Mouse (Mus musculus): ENCODE results near the gene Pofut2.
A peak's percentile ranks its signal among the peaks of the same experiment; 100 is the strongest.

Gene Pofut2

DNA sequence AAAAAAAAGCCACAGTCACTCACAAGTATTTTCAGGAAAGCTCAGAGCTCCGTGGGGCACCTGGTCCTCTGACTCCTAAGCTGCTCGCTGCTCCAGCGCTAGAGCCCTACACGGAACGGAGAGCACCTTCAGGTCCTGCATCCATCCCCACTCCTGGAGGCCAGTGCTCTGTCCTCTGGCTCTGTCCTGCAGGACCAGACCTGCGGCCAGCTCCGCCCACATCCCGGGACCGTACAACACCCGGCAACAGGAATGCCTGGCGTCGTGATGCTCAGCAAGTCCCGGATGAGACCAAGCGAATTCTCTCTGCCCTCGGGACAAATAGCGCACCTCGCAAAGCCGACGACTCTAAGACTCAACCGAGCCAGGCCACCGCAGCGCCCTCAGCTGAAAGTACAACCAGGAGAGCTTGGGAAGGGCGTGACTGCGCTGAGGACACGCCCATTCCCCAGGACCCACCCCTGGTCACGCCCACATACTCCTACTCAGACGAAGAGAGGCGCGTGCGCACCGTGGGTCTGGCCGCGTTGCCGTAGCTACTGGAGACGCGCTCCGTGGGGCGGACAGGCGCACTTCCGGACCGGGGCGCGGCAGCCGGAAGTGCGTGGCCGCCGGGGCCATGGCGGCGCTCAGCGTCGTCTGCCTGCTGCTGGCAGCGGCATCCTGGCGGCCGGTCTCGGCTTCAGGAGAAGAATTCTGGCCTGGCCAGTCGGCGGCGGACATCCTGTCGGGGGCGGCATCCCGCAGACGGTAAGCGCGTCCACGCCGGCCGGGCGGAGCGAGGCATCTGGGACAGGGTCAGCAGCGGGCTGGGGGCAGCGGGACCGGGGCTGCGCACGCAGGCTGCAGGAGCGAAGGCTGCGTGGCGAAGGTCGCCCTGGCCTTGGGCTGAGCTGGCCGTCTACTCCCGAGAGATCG is at the start of gene Pofut2:
TSS of gene Pofut2 (plus strand) at position 515 of the 918 bp plus-strand sequence.
- peak; percentile 93 for DNase-seq (ENCODE audit: low spot score)

DNA sequence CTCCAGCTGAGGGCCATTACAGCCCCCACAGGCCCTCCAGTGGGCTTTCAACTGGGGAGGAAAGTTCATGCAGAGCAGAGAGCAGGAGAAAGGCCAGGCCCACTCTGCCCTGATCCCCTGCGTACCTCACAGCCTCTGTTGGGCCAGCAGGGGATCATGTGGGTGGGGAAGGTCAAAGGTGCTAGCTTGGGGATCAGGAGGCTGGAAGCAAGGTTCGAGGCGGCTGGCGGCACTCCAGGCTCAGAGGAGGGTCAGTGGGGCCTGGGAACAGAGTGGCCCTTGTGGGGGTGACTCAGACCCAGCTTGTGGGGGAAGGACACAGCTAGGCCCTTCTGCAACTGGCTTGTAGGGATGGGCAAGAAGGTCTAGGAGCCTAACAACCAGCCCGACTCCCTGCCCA is 49.8 kb upstream of the Pofut2 start:
- no peak for DNase-seq (ENCODE audit: low spot score)

DNA sequence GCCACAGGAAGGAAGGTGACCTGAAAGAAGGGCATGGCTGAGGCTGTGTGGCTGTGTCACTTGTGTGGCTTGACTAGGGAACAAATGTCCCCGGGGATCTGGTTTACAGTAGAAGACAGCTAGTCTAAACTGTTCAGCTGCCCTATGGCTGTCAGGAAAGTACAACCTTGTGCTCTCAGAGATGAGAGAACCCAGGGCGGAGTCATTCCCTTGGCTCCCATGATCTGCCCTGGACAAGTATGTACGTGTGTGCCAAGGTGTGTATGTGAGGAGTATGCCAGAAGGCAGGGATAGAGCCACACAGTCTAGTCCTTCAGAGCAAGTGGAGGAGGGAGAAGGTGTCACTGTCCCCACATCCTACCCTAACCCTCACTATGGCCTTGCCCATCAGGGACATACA is 48.4 kb upstream of the Pofut2 start:
- DNase-seq (ENCODE audit: low spot score), result no peak

DNA sequence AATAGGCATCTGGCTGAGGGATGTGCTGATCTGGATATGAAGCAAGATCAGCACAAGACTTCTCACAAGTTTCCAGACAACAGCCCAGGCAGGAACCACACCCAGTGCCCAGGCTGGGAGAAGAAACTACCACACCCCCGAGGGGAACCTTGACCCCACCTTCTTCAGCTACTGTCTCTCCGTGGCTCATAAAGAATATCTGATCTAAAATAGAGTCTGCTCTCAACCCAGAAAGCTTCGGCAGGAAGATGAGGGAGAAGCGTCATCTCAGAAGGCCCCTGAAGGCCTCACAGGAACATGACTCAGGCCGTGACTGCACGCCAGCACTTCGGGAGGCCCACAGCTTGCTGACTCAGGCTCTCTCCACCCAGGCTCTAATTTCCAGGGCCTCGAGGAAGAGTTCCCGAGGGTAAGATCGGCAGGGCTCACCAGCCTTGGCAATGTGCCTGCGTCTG is 47.9 kb upstream of the Pofut2 start:
- DNase-seq (ENCODE audit: low spot score), result peak; percentile 59

DNA sequence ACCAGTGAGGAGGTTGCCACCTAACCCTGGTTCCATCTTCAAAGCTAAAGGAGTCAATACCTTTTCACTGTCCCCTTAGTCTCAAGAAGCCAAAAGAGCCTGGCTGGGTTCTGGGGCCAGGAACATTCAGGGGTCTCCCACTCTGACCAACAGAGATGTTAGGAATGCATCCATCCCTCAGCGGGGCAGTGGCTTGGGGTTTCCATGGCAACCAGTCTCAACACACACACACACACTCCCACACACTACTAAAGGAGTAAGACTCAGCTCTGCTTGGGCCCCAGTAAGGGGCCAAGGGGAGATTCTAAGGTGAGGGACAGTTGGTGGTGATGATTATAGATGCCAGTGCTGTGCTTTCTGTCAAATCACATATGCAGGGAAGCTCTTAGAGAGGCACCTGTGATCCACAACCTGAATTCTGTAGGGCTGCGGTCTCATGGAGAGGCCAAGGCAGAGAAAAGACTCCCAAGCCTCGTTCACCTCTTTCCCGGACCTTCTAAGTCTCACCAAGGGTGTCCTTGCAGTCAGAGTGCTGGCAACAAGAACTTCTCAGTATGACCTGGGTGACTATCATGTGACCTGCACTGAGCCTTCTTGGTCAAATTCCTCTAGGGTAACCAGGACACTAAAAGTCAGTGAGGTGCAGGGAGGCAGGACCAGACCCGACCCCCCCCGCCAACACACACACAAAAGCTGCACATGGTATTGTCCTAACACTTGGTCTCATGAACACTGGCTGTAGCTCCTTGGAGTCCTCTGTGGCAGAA is 46.5 kb upstream of the Pofut2 start:
- no peak for DNase-seq (ENCODE audit: low spot score)

DNA sequence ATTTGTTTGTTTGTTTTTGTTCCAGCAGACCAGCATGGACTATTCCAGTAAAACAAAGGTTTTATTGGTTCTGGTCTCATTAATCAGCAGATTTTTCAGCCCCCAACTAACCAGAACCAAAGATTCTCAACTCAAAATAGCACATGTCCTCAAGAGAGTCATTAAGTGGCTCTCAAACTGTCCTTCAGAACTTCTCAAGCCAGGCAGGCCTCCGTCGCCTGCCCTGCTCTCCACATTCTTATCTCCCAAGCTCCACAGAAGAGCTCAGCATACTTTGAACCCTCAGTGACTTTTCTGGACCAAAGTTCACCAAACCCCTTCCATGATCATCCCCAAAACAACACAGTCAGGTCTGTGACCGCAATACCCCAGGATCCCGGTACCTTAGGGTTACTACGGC is 45.5 kb upstream of the Pofut2 start:
- DNase-seq (ENCODE audit: low spot score), result no peak

DNA sequence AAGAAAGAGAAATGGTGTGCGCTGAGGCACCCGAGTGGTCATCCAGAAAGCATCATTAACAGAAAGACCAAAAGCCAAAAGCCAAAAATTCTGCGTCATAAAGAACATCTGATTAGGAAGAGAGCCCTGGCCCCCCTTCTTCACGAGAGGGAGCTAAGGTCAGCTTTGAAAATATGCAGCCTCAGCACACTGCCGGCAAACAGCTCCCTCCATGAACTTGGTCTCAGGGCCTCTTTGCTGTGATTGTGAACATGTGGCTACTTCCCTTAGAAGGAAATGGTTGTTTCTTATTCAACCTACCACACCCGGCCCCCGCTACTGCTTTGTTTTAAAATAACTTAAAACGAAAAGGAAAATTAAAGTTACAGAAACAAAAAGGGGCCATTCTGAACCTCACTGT is 44.4 kb upstream of the Pofut2 start:
- DNase-seq (ENCODE audit: low spot score), result no peak

DNA sequence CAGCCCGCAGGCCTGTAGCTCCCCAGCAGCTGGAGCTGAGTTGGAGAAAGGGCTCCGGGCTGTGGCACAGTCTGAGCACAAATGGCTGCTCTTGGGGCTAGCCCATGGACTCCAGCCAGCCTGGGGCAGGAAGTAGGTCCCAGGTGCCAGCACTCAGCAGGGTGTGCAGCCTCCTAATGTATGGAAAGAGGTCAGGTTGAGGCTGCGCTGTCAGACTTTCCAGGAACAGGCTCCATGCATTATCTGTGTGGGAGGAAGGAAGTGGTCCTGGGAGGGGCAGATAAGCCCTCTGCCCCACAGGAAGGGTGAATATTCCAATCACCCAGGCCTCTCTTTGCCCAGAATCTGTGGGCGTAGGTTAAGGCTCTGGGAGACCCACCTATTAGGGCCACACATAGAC is 43.4 kb upstream of the Pofut2 start:
- DNase-seq (ENCODE audit: low spot score), result no peak

DNA sequence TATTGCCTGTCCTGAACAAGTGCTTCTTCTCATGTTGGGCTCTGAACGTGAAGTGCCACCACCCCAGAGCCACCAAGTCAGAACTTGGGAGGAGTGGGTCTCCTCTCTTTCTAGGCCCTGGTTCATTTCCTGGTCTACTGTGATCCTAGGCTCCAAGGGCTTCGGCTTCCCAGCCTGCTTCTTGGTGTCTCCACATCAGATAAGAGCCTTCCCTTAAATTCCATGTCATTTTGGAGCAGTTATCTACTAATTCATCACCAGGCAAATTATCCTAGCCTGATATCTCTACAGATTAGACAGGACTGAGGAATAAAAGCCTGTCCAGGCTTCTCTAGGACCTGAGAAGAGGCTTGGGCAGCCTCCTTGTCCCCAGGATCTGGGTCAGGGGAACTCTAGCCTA is 42.7 kb upstream of the Pofut2 start:
- DNase-seq (ENCODE audit: low spot score), result no peak

DNA sequence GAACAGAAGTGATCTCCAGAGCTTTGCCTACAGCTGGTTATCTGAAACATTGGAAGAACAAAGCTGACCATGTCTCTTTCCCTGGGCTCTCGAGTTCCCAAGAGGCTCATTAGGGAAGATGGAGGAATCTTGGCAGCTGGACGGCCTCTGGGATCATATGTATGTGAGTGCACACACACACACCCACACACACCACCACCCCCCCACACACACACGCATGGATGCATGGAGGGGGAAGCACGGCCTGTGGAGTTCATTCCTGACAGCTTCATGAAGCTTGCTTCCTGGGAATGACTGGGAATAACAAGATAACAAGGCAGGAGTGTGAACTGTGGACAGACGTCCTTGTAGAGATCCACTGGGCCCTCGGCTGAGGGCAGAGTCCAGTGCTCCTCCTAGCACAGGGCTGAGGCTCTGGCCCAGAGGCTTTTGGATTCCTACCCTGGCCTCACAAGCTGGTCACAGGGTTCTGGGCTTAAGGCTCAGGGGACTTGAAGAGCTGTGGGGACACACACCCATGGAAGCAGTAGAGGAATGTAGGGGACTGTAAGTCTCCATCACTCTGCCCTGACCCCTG is 41.8 kb upstream of the Pofut2 start:
- DNase-seq (ENCODE audit: low spot score), result no peak

DNA sequence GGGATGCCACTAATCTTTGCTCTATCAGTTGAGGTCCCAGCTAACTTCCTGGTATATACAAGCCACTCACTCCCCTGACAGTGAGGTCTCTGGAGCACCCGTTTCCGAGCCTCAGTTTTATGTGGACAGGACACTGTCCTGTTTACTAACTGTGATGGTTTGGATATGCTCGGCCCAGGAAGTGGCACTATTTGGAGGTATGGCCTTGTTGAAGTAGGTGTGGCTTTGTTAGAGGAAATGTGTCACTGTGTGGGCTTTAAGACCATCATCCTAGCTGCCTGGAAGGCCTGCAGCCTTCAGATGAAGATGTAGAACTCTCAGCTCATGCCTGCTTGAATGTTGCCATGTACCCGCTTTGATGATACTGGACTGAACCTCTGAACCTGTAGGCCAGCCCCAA is 41.0 kb upstream of the Pofut2 start:
- DNase-seq (ENCODE audit: low spot score), result no peak

DNA sequence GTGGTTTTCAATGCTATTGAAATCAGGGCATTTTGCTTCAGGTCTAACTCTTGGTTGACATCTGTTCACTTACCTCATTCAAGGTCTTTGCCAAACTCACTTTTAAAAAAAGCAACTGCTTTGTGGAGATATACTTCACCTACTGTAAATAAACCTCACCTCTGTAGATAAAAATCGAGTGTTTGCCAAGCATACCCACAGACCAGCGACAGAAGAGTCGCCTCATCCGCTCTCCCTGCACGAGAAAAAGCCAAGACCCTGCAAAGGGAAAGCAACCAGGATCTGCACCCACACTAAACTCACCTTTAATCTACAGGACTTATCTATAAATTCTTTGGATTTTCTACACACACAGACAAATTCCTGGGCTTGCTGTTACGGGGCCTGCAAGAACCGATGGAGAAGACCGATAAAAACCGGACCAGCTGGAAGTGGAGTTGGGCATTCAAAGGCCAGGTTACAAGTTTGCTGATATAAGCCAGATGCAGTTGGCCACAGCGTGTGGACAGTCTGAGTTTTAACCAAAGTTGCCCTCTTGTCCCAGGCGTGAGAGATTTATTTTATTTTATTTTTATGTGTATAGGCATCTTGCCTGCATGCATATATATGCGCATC is 39.5 kb upstream of the Pofut2 start:
- no peak for DNase-seq (ENCODE audit: low spot score)

DNA sequence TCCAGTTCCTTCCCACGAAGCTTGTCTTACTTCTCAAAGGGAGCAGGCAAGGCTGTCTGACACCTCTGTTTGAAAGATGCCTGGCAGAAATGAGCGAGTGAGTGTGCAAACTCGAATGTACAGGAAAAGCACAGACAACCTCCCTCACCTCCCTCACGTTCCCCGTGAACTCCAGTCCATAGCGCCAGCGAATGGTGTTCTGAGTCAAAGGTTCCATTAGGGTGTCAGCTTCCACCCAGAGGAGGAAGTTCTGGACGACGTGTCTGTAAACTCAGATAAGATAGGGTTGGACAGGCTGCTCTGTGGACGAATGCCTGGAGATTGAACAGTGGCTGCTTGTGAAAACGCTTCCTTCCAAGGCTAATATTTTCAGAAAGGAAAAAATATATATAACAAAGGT is 37.9 kb upstream of the Pofut2 start:
- DNase-seq (ENCODE audit: low spot score), result no peak

DNA sequence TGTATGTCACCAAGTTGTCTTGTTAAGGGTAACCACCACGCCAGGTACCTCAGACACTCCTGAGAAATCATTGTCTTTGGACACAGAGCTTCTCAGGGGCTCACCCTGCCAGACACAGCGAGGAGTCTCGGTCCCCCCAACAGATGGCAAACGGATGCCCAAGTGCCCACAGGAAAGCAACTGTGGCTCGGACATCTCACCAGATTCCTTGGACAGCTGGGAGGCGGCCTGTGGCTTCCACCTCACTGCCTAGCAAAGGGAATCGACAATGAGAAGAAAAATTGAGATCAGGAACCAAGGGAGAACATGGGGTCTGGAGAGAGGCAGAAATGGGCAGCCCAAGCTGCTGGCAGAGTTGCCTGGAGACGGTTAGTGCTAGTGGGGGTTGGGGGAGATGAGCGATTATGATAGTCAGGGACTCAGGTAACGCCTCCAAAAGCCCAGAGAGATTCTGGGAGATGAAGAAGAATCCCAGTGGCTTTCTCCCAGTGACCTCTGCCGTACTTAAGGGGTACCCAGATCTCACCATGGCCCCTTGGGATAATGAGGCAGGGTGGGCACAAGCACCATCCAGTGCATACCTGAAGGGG is 36.0 kb upstream of the Pofut2 start:
- no peak for DNase-seq (ENCODE audit: low spot score)

DNA sequence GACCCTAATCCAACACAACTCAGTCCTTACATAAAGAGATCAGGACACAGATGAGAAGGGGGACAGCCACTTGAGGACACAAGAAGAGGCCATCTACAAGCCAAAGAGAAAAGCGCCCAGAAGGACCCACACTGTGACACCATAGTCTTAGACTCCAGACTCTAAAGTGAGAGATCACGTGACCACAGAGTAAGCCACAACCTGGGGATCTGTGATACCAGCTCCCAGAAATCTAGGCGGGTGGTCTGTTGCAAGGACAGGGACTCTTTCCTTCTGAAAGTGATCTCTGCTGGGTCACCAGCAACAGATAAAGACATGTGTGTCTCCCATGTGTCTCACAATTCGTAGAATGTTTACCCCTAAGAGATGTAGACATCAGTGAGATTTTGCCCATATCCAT is 34.6 kb upstream of the Pofut2 start:
- DNase-seq (ENCODE audit: low spot score), result no peak

DNA sequence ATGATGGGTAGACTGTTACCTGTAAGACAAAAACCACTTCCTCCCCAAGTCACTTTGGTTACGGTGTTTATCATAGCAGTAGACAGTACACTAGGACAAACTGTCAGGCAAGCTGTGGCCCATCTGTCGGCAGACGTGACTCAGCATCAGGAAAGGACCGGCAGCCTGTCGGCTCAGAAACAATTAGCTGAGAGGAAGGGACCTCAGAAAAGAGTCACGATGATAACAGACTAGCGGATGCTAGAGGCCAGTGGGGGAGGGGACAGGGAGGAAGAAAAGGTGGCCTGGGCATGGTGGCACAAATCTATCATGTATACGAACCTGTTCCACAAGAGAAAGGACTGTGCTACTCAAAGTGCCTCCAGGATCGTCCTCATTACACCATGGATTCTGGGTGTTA is 33.6 kb upstream of the Pofut2 start:
- no peak for DNase-seq (ENCODE audit: low spot score)

DNA sequence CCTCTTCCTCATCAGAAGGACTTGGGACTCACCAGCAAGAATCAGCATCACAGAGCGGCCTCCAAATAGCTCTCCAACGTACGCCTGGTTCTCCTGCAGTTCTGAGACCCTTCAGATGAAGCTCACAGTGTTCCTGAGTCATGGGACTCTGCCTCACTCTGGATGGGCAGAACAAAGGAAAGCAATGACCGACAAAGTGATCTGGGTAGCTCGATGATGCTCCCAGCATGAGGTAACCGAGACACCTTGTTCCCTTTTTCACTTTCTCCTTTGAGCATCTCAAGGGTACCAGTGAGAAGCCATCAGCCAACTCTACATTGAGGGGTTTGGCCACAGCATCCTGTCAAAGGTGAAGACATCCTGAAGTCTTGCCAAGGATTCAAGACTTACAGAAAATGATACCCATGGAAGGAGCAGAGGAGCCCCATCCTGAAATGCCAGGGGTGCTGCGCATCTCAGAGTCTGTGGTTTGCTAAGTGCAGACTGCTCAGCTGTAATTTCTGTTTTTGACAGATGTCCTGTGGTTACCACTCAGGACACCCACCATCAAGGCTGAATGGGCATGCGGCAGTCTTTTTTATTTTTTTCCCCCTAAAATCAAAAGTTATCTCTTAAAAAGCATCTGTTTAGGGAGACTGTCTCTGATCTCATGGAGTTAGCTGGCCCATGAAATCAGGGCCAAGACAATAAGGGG is 32.9 kb upstream of the Pofut2 start:
- DNase-seq (ENCODE audit: low spot score), result no peak

DNA sequence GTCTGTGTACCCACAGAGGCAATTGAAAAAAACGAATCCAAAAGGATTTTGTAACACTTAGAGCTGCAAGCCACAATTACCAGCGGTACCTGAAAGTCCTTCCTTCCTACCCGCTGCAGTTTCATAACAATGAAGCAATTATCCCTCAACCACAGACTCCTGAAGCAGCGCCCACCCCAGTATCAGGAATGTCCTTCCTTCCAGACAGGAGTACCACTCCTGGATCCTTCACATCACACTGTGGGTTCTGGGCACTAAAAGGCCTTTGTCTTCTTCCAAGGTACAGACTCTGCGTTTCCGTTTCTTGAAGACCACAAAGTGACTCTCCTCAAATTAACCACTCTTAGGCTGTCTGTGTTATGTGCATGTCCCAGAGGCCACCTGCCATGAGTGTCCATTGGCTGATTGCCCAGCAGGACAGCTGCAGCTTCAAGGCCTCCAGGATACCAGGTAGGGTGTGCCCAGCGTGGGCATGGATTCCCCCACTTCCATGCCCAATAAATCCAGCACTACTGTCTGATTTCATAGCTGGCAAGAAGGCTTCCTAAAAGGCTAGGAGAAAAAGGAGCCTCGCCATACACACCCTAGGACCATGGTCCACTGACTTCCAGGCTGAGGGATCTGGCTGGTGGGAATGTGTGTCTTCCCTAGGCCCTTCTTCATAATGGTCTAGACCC is 32.2 kb upstream of the Pofut2 start:
- DNase-seq (ENCODE audit: low spot score), result no peak

DNA sequence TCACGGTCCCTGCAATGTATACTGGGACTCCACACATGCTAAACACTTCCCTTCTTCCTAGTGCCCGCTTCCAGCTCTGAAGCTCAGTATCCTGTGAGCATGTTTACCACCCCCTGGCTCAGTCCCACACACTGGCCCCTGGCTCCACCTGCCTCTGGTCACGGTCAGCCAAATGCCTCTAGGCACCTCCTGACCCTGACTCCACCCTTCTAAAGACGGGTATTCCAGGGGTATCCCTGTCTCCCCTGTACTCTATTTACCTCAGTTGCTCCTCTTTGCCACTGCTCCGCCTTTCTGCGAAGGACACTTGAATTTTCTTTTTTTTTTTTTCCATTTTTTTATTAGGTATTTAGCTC is 31.7 kb upstream of the Pofut2 start:
- no peak for DNase-seq (ENCODE audit: low spot score)

DNA sequence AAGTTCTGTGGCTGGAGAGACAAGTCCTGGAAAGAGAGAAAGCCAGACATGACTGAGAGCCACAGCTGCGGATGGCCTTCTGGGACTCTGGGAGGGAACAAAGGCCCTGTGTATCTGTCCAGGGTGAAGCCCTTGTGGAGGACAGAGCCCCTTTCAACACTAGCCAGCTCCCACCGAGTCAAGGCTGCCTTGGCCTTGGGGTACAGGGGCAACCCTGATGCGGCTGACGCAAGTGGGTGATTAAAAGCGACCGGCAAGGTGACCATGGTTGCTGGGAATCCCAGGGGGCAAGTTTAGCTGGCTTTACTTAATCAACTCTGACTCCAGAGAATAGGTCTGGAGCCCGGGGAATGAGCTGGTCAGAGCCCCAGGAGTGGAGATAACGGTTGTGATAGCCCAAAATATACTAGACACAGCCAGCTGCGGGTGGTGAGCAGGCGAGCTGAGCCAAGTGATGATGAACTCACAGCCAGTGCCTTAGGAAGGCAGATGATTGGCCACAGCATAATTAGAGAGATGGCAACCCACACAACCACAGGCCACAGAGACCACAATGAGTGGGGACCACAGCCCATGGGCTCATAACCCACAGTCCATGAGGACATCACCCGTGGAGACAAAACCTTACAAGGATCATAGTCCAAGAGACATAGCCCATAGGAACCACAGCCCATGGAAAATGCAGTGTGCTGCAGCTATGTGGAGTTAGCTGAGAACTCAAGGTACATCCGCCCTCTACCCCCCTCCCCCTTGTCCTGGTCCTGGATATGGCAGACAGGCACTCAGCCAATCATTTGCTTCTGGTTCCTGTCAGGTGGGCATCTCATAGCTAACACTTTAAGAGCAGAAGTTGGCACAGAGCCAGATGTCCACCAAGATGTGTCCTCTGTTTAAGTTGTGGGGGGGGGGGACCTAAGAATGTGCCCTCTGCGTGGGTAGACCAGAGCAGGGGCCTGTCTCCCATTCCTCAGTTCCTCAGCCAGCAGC is 29.1 kb upstream of the Pofut2 start:
- DNase-seq (ENCODE audit: low spot score), result peak; percentile 60
